Mouse (Mus musculus): ENCODE measurements around the gene Mettl6. TPM values are rescaled to one million over a fixed set of nuclear protein-coding genes. Genes with fewer than 3 reads are reported as not detected.

The Mettl6 gene
- 9.8 and 10.8 TPM in 2 replicates for polyA plus RNA-seq (2012; rRNA removed)

DNA sequence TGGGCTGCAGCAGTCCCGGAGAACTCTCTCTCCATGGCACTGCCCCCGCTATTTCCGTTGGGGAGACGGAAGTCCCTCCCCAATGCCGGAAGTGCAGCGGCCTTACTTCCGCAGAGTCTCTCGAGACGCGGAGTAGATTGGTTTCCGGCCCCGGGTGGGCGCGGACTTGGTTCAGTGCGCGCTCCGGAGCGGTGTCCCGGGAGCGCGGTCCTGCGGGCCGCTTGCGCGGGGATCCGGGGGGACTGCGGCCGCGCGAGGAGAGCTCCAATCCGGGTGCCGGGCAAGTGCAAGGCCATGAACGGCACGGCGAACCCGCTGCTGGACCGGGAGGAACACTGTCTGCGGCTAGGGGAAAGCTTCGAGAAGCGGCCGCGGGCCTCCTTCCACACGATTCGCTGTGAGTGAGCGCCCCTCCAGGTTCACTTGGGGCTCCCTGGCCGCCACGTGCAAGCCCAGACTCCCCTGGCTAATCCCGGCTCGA is at the start of gene Mettl6:
TSS of gene Mettl6 (minus strand) at position 66 of the 481 bp plus-strand sequence.

GRCm38 (mm10) chr14:31494349-31494974 is 378 bp downstream of the Mettl6 start, which contains the start of gene Eaf1:
Gene Eaf1 (plus strand): TSS chr14:31494399.

DNA sequence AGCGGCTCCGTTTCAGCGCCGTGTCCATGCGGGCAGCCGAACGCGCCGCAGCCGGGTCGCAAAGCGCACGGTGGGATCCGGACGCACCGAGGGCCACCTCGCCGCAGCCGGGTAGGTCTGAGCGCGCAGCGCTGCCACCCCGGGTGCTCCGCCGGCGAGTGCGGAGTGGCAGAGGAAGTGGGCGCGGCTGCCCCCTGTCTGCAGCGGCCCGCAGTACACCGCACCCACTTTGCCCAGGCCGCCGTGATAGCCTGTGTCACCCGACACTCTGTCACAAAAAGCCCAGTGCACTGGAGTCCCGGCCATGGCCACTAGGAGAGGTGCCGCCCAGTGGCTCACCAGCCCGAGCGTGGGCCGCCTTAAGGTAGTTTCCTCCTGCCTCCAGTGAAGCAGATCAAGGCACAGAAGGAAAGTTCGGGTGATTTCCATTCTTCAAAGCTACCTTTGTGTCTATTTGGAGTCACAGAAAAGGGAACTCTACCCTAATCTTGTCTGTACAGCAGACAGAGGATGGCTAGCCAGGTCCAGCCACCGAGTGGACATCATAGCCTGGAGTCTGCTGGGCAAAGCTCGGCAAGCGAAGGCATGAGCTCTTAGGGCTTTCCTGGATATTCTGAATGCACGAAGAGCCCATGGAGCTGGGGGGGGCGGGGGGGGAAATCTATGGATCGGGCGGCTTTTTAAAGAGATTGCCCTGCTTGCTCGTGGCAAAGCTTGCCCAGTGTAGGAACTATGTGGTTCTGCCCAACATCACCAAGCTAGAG is 58.7 kb downstream of the Mettl6 start, which contains the start of gene Sh3bp5:
TSS of gene Sh3bp5 (minus strand) at position 149 of the 764 bp plus-strand sequence.

Other genes with a start within 250 kb of the Mettl6 start
- 2.9 and 3.1 TPM in 2 replicates for gene Phf7, start 243.7 kb downstream of the Mettl6 start, polyA plus RNA-seq (2012; rRNA removed)
- gene Bap1, start 243.6 kb downstream of the Mettl6 start, polyA plus RNA-seq (2012; rRNA removed) = 24.0 and 27.4 TPM in 2 replicates
- gene Dnah1, start 171.1 kb downstream of the Mettl6 start, polyA plus RNA-seq (2012; rRNA removed) = 0.09 and 0.14 TPM in 2 replicates
- 13.1 and 14.8 TPM in 2 replicates for gene Capn7, start 158.4 kb downstream of the Mettl6 start, polyA plus RNA-seq (2012; rRNA removed)
- gene Sh3bp5, start 59.0 kb downstream of the Mettl6 start, polyA plus RNA-seq (2012; rRNA removed) = 15.1 and 16.3 TPM in 2 replicates
- 21.1 and 24.9 TPM in 2 replicates for gene Eaf1, start 641 bp downstream of the Mettl6 start, polyA plus RNA-seq (2012; rRNA removed)
- gene Colq, start 96.3 kb upstream of the Mettl6 start, polyA plus RNA-seq (2012; rRNA removed) = 0.06 and 0.09 TPM in 2 replicates
- not detected in 2 replicates for gene Gm49387, start 145.8 kb upstream of the Mettl6 start, polyA plus RNA-seq (2012; rRNA removed)
- gene Btd, start 146.0 kb upstream of the Mettl6 start, polyA plus RNA-seq (2012; rRNA removed) = 7.8 and 8.0 TPM in 2 replicates
- gene Hacl1, start 146.2 kb upstream of the Mettl6 start, polyA plus RNA-seq (2012; rRNA removed) = 6.5 and 7.2 TPM in 2 replicates

Data from liver, embryonic 14 days (tissue).